Mouse (Mus musculus) liver, embryonic 14.5 days (tissue): ENCODE data around the gene Gm9821. TPM values are rescaled to one million over a fixed set of nuclear protein-coding genes. Genes with fewer than 3 reads are reported as not detected.

Experiments used
- ATAC-seq: fragments of 200-750 bp; cut with Nextera tagmentation; 2 replicates; pipeline ENCODE4 v1.8.0; 2017; ENCODE audit warnings: moderate number of reproducible peaks, mild to moderate bottlenecking, moderate library complexity; ENCODE audit not compliant: insufficient read depth
- DNase-seq, 3 experiments: peaks; one replicate each; pipeline ENCODE4 v3.0.0-alpha.2; 2012 to 2013; ENCODE audit warnings: low read depth in 3 of 3, low spot score in 3 of 3
- H3K27ac ChIP-seq: fragments of 300-500 bp; sonication (generic); 2 replicates; pipeline ENCODE4 v1.5.1; 2014; ENCODE audit warnings: moderate library complexity, mild to moderate bottlenecking, control low read depth, inconsistent platforms
- H3K27me3 ChIP-seq: fragments of 300-500 bp; sonication (generic); 2 replicates; pipeline ENCODE4 v1.6.1; 2014; ENCODE audit warnings: mild to moderate bottlenecking, low read length, moderate library complexity; ENCODE audit not compliant: control insufficient read depth, insufficient read depth
- H3K36me3 ChIP-seq: fragments of 300-500 bp; sonication (generic); replicated peaks from 2 replicates; pipeline ENCODE4 v1.6.1; 2014; ENCODE audit warnings: low read depth; ENCODE audit not compliant: control insufficient read depth, insufficient read depth
- H3K4me1 ChIP-seq, 2 experiments: fragments of 200-500 bp in 1 of 2; fragments of 300-500 bp in 1 of 2; sonication (generic) in 1 of 2; replicated peaks; 2 replicates each; pipeline ENCODE4 v1.6.1; 2012 to 2014; ENCODE audit warnings: antibody characterized with exemption in 1 of 2, inconsistent platforms in 1 of 2, low read length in 1 of 2; ENCODE audit not compliant: control insufficient read depth in 2 of 2, insufficient read depth in 2 of 2
- H3K4me2 ChIP-seq: fragments of 300-500 bp; sonication (generic); 2 replicates; pipeline ENCODE4 v1.6.1; 2014; ENCODE audit warnings: low read depth, mild to moderate bottlenecking, control low read depth, moderate library complexity
- H3K4me3 ChIP-seq, 2 experiments: fragments of 200-500 bp in 1 of 2; fragments of 300-500 bp in 1 of 2; sonication (generic) in 1 of 2; 2 replicates each; pipeline ENCODE4 v1.5.1; 2012 to 2014; ENCODE audit warnings: low read depth in 2 of 2, low read length in 2 of 2, mild to moderate bottlenecking in 2 of 2, control low read depth in 1 of 2, inconsistent platforms in 1 of 2, moderate library complexity in 1 of 2; ENCODE audit not compliant: insufficient read depth in 1 of 2
- H3K9ac ChIP-seq: fragments of 300-500 bp; sonication (generic); replicated peaks from 2 replicates; pipeline ENCODE4 v1.6.1; 2014; ENCODE audit warnings: mild to moderate bottlenecking, control low read depth, moderate library complexity
- H3K9me3 ChIP-seq: fragments of 300-500 bp; sonication (generic); 2 replicates; pipeline ENCODE4 v1.6.1; 2016; ENCODE audit warnings: low read length, mixed read lengths; ENCODE audit not compliant: control insufficient read depth
- CTCF ChIP-seq: IDR thresholded peaks from 2 replicates; pipeline ENCODE4 v1.5.1; 2016; ENCODE audit warnings: antibody characterized with exemption, low read depth, control low read depth
- EP300 ChIP-seq: IDR thresholded peaks from 2 replicates; pipeline ENCODE4 v1.6.1; 2016; ENCODE audit warnings: antibody characterized with exemption, low read depth
- WGBS: fragments of 180-500 bp; shearing (Covaris S2); extraction: QIAGEN DNeasy Blood & Tissue Kit; methylation state at CpG from one replicate; pipeline ENCODE4 v1.1.7; 2014; ENCODE audit not compliant: insufficient replicate concordance; 5-methylcytosine and 5-hydroxymethylcytosine counted together
- polyA plus RNA-seq, 2 experiments: library from polyadenylated mRNA; depleted of rRNA in 1 of 2; stranded (reverse) in 1 of 2; unstranded in 1 of 2; fragments of >200 nt; fragmentation: Nextera tagmentation in 1 of 2; extraction: Ambion mirVana in 1 of 2; gene quantifications; 2 replicates each; pipeline versions ENCODE4 v1.2.1 to v1.2.3; 2012 to 2014

Gm9821 gene
- polyA plus RNA-seq, 2 experiments, result 0.01 to 0.63 TPM

GRCm38 (mm10) chr2:91975581-91976541 is 30.4 kb downstream of the Gm9821 start, which contains the start of gene Dgkz:
TSS of gene Dgkz (minus strand) at chr2:91975864.
- peak within 1 kb of the TSS in 1 of 2 experiments; percentile 4; a peak in 2 of 4 replicates for H3K4me3 ChIP-seq
- ATAC-seq (no peak), DNase-seq (no peak)
- TF ChIP-seq EP300 (no peak), CTCF (no peak)
- 3% methylated on average over 78 of the region's 79 CpGs for WGBS
- H3K27me3 ChIP-seq, result peaks cover 73% of the 10 kb centered on the region
- H3K9ac ChIP-seq, result no peak within 1 kb of the TSS
- H3K9me3 ChIP-seq, result no peaks in the 10 kb centered on the region
- H3K4me1 ChIP-seq, result peaks cover 0 to 11% of the 10 kb centered on the region in 2 experiments; a peak in 3 of 4 replicates
- no peaks in the 10 kb centered on the region for H3K36me3 ChIP-seq
- peak within 1 kb of the TSS; percentile 37 for H3K4me2 ChIP-seq
- no peak within 1 kb of the TSS for H3K27ac ChIP-seq

- no peak overlapping the region for H3K4me2 ChIP-seq
- no peak for TF ChIP-seq CTCF
- TF ChIP-seq EP300, result no peak
- H3K9ac ChIP-seq, result no peak overlapping the region
- H3K4me3 ChIP-seq, result no peak overlapping the region
- WGBS, result 29% methylated on average over 4 of the region's 4 CpGs
- peaks cover 52% of the 10 kb centered on the region for H3K27me3 ChIP-seq
- no peak for ATAC-seq
- no peak for DNase-seq
- no peaks in the 10 kb centered on the region for H3K36me3 ChIP-seq
- H3K9me3 ChIP-seq, result no peaks in the 10 kb centered on the region
- H3K4me1 ChIP-seq, result peaks cover 0 to 3% of the 10 kb centered on the region in 2 experiments; a peak in 1 of 4 replicates
- no peak overlapping the region for H3K27ac ChIP-seq
These were observed 32.5 kb downstream of the Gm9821 start for GRCm38 (mm10) chr2:91977960-91978359.

- TF ChIP-seq CTCF (no peak), EP300 (no peak)
- ATAC-seq (no peak), DNase-seq (no peak)
- H3K4me2 ChIP-seq, result no peak overlapping the region
- H3K4me1 ChIP-seq, result peaks cover 0 to 3% of the 10 kb centered on the region in 2 experiments; a peak in 1 of 4 replicates
- no peaks in the 10 kb centered on the region for H3K9me3 ChIP-seq
- H3K27me3 ChIP-seq, result peaks cover 46% of the 10 kb centered on the region
- no peak overlapping the region for H3K9ac ChIP-seq
- no peak overlapping the region for H3K4me3 ChIP-seq
- no peaks in the 10 kb centered on the region for H3K36me3 ChIP-seq
- no peak overlapping the region for H3K27ac ChIP-seq
- WGBS, result 14% methylated on average over 2 of the region's 2 CpGs
These were observed 33.0 kb downstream of the Gm9821 start for GRCm38 (mm10) chr2:91978547-91978946.

GRCm38 (mm10) chr2:91980245-91980644 is 34.7 kb downstream of the Gm9821 start:
- peaks cover 0 to 15% of the 10 kb centered on the region in 2 experiments; a peak in 3 of 4 replicates for H3K4me1 ChIP-seq
- ATAC-seq (no peak), DNase-seq (no peak)
- no peak overlapping the region for H3K4me3 ChIP-seq
- H3K9me3 ChIP-seq, result no peaks in the 10 kb centered on the region
- H3K4me2 ChIP-seq, result no peak overlapping the region
- no peak overlapping the region for H3K9ac ChIP-seq
- TF ChIP-seq EP300 (no peak), CTCF (no peak)
- 23% methylated on average over 4 of the region's 4 CpGs for WGBS
- no peaks in the 10 kb centered on the region for H3K36me3 ChIP-seq
- no peak overlapping the region for H3K27ac ChIP-seq
- peaks cover 29% of the 10 kb centered on the region for H3K27me3 ChIP-seq

- H3K27ac ChIP-seq, result no peak overlapping the region
- peaks cover 23% of the 10 kb centered on the region for H3K27me3 ChIP-seq
- no peaks in the 10 kb centered on the region for H3K9me3 ChIP-seq
- ATAC-seq, result no peak
- no peak overlapping the region for H3K4me3 ChIP-seq
- H3K36me3 ChIP-seq, result no peaks in the 10 kb centered on the region
- TF ChIP-seq EP300 (no peak), CTCF (no peak)
- WGBS, result 45% methylated on average over 5 of the region's 5 CpGs
- no peak for DNase-seq
- H3K4me1 ChIP-seq, result peaks cover 0 to 17% of the 10 kb centered on the region in 2 experiments; a peak in 3 of 4 replicates
- H3K4me2 ChIP-seq, result no peak overlapping the region
- no peak overlapping the region for H3K9ac ChIP-seq
These were observed 35.3 kb downstream of the Gm9821 start for GRCm38 (mm10) chr2:91980830-91981229.
